Mouse (Mus musculus) bone marrow macrophage, adult 2 months (primary cell): Measurements from ENCODE around the gene Tmem210.

Experiments used
- CTCF ChIP-seq: IDR thresholded peaks from 2 replicates; pipeline ENCODE4 v1.5.1; 2012; ENCODE audit warnings: low read depth, mild to moderate bottlenecking, low read length, moderate library complexity
- POLR2A ChIP-seq: IDR thresholded peaks from 2 replicates; pipeline ENCODE4 v1.6.1; 2012; ENCODE audit warnings: mild to moderate bottlenecking, low read depth, low read length, borderline replicate concordance

DNA sequence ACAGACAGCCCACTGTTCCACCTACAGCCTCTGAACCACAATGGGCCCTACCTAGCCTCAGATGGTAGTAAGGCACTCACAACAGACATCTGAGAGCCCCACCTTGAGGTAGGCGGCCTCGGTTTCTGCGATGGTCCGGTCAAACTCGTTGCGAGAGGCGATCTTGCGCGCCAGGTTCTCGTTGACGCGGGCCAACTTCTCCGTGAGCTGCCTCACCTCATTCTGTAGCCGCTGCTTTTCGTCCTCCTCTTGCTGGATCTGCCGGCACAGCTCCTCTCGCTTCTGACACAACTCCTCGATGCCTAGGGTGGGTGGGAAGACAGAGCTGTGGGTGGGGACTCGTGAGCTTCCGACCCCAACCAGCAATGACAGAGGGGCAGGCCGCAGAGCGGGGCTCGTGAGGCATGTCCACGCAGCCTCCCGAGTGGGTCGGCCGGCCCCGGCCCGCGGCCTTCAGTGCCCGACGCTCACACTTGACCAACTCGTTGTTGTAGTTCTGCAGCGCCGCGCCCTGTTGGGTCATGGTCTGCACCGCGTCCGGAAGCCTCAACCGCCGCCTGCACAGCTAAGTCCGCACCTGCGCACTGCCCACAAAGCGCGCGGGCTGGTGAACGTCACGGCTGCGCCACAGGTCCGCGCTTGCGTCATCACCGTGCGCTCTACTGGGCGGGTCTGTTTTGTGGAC lies 16.0 kb upstream of the Tmem210 start, which contains the start of the genes Ssna1 and Anapc2:
- TF ChIP-seq CTCF (no peak), POLR2A (peak; percentile 39; the same call in 1 of the 2 replicates)
